Mouse (Mus musculus) G1E (cell line): ENCODE results near the gene Camta1. TPM values are rescaled to one million over a fixed set of nuclear protein-coding genes. Genes with fewer than 3 reads are reported as not detected.

Experiments used
- ATAC-seq: 2 replicates; pipeline ENCODE4 v1.8.0; 2016; ENCODE audit warnings: mild to moderate bottlenecking; ENCODE audit not compliant: insufficient number of reproducible peaks, poor library complexity, low FRiP score, severe bottlenecking; ENCODE audit errors: extremely low read depth
- DNase-seq: peaks from one replicate; pipeline ENCODE4 v3.0.0; 2012; ENCODE audit warnings: low spot score
- H3K27me3 ChIP-seq: 2 replicates; pipeline ENCODE4 v1.6.1; 2012; ENCODE audit warnings: mild to moderate bottlenecking, low read length, inconsistent platforms; ENCODE audit not compliant: insufficient read depth
- H3K36me3 ChIP-seq: replicated peaks from 2 replicates; pipeline ENCODE3; 2012; ENCODE audit warnings: mild to moderate bottlenecking, inconsistent platforms
- H3K4me1 ChIP-seq: 2 replicates; pipeline ENCODE4 v1.6.1; 2012; ENCODE audit warnings: low read depth, low read length, inconsistent platforms, mixed read lengths; ENCODE audit not compliant: insufficient read depth
- H3K4me3 ChIP-seq: 2 replicates; pipeline ENCODE4 v1.5.1; 2012; ENCODE audit warnings: low read depth, mild to moderate bottlenecking, inconsistent platforms, low read length, moderate library complexity, mixed read lengths
- H3K9me3 ChIP-seq: replicated peaks from 2 replicates; pipeline ENCODE4 v1.6.1; 2012; ENCODE audit warnings: inconsistent platforms
- CTCF ChIP-seq: IDR thresholded peaks from 2 replicates; pipeline ENCODE4 v1.5.1; 2012; ENCODE audit warnings: low read depth, low read length, inconsistent platforms, mixed read lengths
- GATA1 ChIP-seq: IDR thresholded peaks from 2 replicates; pipeline ENCODE4 v1.6.1; 2012; ENCODE audit warnings: borderline replicate concordance, low read length, inconsistent platforms, mixed read lengths
- GATA2 ChIP-seq: IDR thresholded peaks from 2 replicates; pipeline ENCODE4 v1.6.1; 2012; ENCODE audit warnings: low read depth, low read length, inconsistent platforms, borderline replicate concordance
- POLR2AphosphoS5 ChIP-seq: IDR thresholded peaks from 2 replicates; pipeline ENCODE4 v1.6.1; 2012; ENCODE audit warnings: low read depth, low read length, inconsistent platforms; ENCODE audit not compliant: insufficient replicate concordance
- TAL1 ChIP-seq: conservative IDR thresholded peaks from 2 replicates; pipeline ENCODE4 v1.6.1; 2012; ENCODE audit warnings: low read depth, low read length, inconsistent platforms, mixed read lengths
- polyA plus RNA-seq: library from polyadenylated mRNA; stranded (reverse); fragments of >175 nt; gene quantifications from 2 replicates; pipeline ENCODE4 v1.2.3, GENCODE M21; 2012
- total RNA-seq, 2 experiments: library from RNA; stranded (forward) in 1 of 2; stranded (reverse) in 1 of 2; fragments of 200-1000 nt in 1 of 2; fragments of >200 nt in 1 of 2; fragmentation: Nextera tagmentation in 1 of 2; gene quantifications; 2 replicates each; pipeline ENCODE4 v1.2.3; 2014 to 2017

Gene Camta1
- total and polyA plus RNA-seq, 3 experiments = 10.8 to 113 (median 25.7) TPM

- Histone ChIP-seq H3K4me3 (no peak overlapping the region), H3K27me3 (no peaks in the 10 kb centered on the region), H3K36me3 (no peaks in the 10 kb centered on the region), H3K9me3 (peaks cover 86% of the 10 kb centered on the region), H3K4me1 (no peaks in the 10 kb centered on the region)
- DNase-seq (no peak), ATAC-seq (no peak)
- TF ChIP-seq GATA1 (no peak), TAL1 (no peak), POLR2AphosphoS5 (no peak), CTCF (no peak), GATA2 (no peak)
Observed at GRCm38 (mm10) chr4:151618420-151619310, 243.0 kb downstream of the Camta1 start.

GRCm38 (mm10) chr4:151611621-151612020 lies 250.1 kb downstream of the Camta1 start:
- H3K4me3 ChIP-seq = no peak overlapping the region
- no peak for DNase-seq
- TF ChIP-seq CTCF = no peak
- no peak for TF ChIP-seq GATA2
- no peaks in the 10 kb centered on the region for H3K4me1 ChIP-seq
- peaks cover 91% of the 10 kb centered on the region for H3K9me3 ChIP-seq
- H3K36me3 ChIP-seq = no peaks in the 10 kb centered on the region
- no peak for ATAC-seq
- no peaks in the 10 kb centered on the region for H3K27me3 ChIP-seq

GRCm38 (mm10) chr4:151610266-151610665 lies 251.4 kb downstream of the Camta1 start:
- Histone ChIP-seq H3K36me3 (no peaks in the 10 kb centered on the region), H3K9me3 (peaks cover 91% of the 10 kb centered on the region), H3K4me3 (no peak overlapping the region), H3K4me1 (no peaks in the 10 kb centered on the region), H3K27me3 (no peaks in the 10 kb centered on the region)
- no peak for DNase-seq
- no peak for ATAC-seq
- TF ChIP-seq POLR2AphosphoS5 (no peak), CTCF (no peak)

GRCm38 (mm10) chr4:151604907-151605306 lies 256.8 kb downstream of the Camta1 start:
- ATAC-seq (peak; percentile 22; the same call in 1 of the 2 replicates), DNase-seq (no peak)
- Histone ChIP-seq H3K27me3 (no peaks in the 10 kb centered on the region), H3K4me1 (no peaks in the 10 kb centered on the region), H3K4me3 (no peak overlapping the region), H3K36me3 (no peaks in the 10 kb centered on the region), H3K9me3 (peaks cover 90% of the 10 kb centered on the region)
- no peak for TF ChIP-seq TAL1
- TF ChIP-seq CTCF = no peak
- TF ChIP-seq GATA2 = no peak
- TF ChIP-seq POLR2AphosphoS5 = no peak
- TF ChIP-seq GATA1 = no peak

GRCm38 (mm10) chr4:151604481-151604880 lies 257.2 kb downstream of the Camta1 start:
- DNase-seq = no peak
- Histone ChIP-seq H3K27me3 (no peaks in the 10 kb centered on the region), H3K36me3 (no peaks in the 10 kb centered on the region), H3K4me1 (no peaks in the 10 kb centered on the region), H3K4me3 (no peak overlapping the region), H3K9me3 (peaks cover 90% of the 10 kb centered on the region)
- no peak for ATAC-seq
- TF ChIP-seq TAL1 (no peak), CTCF (no peak), POLR2AphosphoS5 (no peak), GATA2 (no peak), GATA1 (no peak)

- H3K36me3 ChIP-seq = no peaks in the 10 kb centered on the region
- H3K27me3 ChIP-seq = no peaks in the 10 kb centered on the region
- peaks cover 90% of the 10 kb centered on the region for H3K9me3 ChIP-seq
- H3K4me1 ChIP-seq = no peaks in the 10 kb centered on the region
- H3K4me3 ChIP-seq = no peak overlapping the region
- no peak for TF ChIP-seq POLR2AphosphoS5
- no peak for TF ChIP-seq GATA2
- TF ChIP-seq TAL1 = no peak
- no peak for TF ChIP-seq GATA1
- no peak for TF ChIP-seq CTCF
- no peak for DNase-seq
- no peak for ATAC-seq
Observed at GRCm38 (mm10) chr4:151603586-151603985, 258.1 kb downstream of the Camta1 start.

GRCm38 (mm10) chr4:151595116-151595515 lies 266.6 kb downstream of the Camta1 start:
- Histone ChIP-seq H3K36me3 (no peaks in the 10 kb centered on the region), H3K9me3 (peaks cover 81% of the 10 kb centered on the region), H3K4me3 (no peak overlapping the region), H3K4me1 (no peaks in the 10 kb centered on the region), H3K27me3 (no peaks in the 10 kb centered on the region; the same call in 1 of the 2 replicates)
- TF ChIP-seq CTCF = no peak
- no peak for TF ChIP-seq GATA2
- TF ChIP-seq GATA1 = no peak
- no peak for TF ChIP-seq POLR2AphosphoS5
- TF ChIP-seq TAL1 = no peak
- no peak for ATAC-seq
- no peak for DNase-seq
